Mouse (Mus musculus): ENCODE data around the gene Kctd20.

DNA sequence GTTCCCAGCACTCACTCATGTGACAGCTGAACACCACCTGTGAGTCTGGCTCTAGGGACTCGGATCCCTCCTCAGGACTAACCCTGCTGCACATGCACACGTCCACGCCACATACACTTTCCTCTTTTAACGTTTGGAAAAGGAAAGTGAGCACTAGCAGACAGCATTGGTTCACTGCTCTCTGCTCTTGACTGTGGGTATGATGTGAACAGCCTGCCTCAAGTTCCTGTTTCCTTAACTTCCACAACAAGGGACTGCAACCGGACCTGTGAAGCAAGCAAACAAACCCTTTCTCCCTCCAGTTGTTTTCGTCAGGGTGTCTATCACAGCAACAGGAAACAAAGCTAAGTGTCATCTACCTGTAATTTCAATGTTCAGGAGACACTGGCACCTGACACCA, 48.7 kb downstream of the Kctd20 start:
- no peak for TF ChIP-seq POLR2A (IDR thresholded peaks at IDR 0.05; ENCODE audit: borderline replicate concordance, extremely low read depth, insufficient read depth, insufficient read length, poor library complexity, severe bottlenecking)
- no peak for TF ChIP-seq CTCF (IDR thresholded peaks at IDR 0.05; ENCODE audit: borderline replicate concordance, extremely low read depth, insufficient read depth, insufficient read length)

Data from brain, embryonic 14.5 days (tissue).